Mouse (Mus musculus) layer of hippocampus, postnatal 14 days (tissue): ENCODE measurements around the gene Fcmr. TPM values are rescaled to one million over a fixed set of nuclear protein-coding genes. Genes with fewer than 3 reads are reported as not detected.

Experiments
- DNase-seq, 2 experiments: peaks; one replicate each; pipeline ENCODE4 v3.0.0; 2021 to 2022; ENCODE audit warnings: low spot score in 2 of 2, mixed read lengths in 1 of 2
- long read RNA-seq, 2 experiments: library from polyadenylated mRNA; stranded (forward); transcript quantifications; one replicate each; pipeline ENCODE4 v2.0.0; 2021
- total RNA-seq, 2 experiments: library from RNA; stranded (reverse); gene quantifications; 2 replicates each; pipeline ENCODE4 v1.2.3; 2021

Fcmr gene
- under 1 TPM in 1 of 2 experiments, not detected in 1; 0.46 TPM for total RNA-seq
- long read RNA-seq, experiment 1, result 0 reads
- long read RNA-seq, experiment 2, result 0 reads

DNA sequence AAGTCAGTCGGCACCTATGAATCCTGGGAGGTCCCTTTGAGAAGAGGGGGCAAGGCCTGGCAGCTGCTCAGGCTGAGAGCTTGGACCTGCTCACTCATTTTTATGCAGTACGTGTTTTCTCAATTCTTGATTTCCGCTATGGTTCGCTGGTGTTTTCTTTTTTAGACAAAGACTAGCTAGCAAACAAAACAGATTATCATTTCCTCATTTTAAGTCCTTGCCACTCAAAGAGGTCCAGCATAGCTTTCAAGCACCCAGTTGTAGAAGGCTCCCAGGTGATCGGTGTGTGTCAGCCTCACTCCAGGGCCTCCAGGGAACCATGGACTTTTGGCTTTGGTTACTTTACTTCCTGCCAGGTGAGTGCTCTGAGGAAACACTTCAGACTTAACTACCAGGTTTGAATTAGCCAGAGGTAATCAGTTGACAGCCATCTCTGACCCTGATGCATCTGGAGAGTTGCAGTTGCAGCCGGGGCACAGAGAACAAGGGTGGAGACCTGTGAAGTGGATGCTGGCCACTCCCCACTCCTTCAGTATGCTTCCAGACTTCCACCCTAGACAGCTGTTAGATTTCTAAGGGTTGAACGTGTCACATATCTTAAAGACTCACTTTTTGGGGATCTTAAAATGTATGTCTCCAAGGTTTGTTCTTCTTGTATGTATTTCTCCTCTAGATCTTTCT, at the start of gene Fcmr:
TSS of gene Fcmr (plus strand) at position 129 of the 681 bp plus-strand sequence.
- DNase-seq, result no peak

DNA sequence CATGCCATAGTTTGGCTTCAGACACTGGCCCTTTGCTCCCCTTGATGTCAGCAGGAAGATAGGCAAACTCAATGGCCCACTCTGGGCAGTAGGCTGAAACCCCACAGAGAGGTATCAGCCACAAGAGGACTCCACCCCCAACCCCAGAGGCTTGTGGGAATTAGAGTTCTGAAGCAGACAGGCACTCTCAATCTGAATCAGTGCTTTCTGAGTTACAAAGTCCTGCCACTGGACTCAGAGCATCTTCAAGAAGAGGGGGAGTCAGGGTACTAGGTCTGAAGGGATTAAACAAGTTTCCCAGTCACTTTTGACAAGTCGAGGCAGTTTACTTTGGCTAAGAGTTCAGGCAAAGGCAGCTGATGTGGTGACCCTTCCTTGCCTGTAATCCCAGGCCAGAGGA, 45.7 kb upstream of the Fcmr start:
- no peak for DNase-seq

DNA sequence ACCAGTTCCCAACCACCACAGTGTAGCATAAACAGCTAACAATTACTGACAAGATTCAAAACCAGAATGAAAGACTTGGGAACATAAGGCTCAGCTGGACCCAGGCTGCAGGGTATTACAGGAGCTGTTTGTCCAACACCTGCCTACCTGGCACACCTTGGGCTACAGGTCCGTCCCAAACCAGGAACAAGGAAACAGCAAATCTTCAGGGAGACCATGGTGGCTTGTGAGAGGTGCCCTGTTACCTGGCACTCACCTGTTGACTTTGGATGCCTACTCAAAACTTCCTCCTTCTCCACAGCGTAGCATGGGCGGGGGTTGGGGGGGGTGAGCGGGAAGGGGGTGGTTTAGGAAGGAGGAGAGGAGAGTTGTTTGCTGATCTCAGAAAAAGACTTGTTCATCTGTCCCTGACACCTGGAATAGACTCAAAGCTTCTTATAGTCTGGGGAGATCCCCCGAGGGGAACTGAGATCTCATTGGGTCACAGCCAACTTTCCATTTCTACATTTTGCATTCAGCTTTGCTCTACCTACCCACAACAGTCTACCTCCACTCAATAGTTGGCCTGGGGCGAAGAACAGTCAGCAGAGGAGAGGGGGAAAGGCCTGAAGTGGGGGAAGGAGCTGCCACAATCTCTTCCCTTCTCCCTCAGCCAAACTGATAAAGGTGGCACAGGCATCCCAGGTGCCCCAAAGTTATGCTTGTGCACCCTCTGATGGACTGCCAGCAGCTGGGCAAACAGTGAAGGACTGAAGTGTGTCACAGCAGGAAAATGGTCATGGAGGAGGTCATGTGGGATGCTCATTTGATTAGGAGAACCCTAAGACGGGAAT, 44.9 kb upstream of the Fcmr start:
- no peak for DNase-seq

DNA sequence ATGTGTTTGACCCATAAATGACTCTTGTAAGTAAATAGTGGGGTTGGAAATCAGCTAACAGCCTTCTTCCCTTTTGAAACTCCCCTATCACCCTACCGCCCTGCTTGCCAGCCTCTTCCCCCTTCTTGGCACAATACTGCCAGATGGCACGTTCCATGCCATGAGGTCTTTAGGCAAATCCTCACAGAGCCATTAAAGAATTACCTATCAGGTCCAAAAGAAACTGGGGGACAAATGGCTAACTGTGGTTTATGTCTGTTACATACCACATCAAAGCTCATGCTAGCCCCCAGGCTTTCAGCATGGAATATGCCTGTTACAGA, 44.4 kb upstream of the Fcmr start:
- DNase-seq, result no peak

DNA sequence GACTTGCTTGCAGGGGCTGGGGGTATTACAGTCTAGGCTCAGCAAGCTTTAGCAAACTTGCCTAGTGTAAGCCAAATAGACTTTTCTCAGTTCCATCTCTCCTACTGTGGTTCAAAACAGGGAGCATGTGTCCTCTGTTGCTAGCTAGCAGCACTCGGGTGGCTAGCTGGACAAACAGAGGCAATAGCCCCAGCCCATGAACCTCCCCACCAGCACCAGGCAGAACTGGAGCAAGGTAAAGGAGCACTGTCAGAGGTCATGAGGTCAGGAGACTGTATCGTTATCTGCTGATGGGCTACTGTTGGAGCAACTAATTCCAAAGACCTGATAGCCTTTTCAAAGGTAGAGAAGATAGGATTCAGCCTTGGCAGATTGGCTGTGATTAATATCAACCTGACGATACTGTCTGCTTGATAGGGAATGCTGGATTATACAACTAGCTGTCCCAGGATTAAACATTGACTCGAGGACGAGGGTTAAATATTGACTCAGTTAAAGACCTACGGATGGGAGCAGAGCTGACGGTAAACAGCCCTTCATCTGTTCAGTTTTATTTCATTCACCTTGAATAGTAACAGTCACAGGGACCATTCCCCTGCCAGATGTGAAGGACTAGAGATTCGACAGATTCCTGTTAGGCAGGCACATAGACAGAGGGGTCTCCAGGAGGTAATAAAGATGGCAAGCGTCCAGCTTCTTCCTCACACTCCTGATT, 43.4 kb upstream of the Fcmr start:
- DNase-seq, result no peak

DNA sequence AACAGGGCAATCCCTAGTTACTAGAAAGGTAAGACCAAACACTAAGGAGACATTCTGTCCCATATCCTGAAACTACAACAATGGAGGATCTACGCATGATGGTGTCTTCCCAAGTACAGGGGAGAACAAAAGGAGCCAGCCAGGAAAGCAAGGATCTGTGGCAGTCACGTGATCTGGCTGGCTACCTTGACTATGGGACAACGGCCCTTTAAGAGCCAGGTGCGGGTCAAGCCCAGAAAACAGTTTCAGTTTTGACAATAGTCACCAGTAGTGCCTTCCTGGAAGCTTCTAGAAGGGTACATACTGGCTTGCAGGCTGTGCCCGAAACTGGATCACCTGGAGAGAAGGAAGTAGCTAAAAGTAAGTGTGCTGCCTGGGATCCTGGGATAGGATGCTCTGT, 39.0 kb upstream of the Fcmr start, which contains the start of gene Pigr:
TSS of gene Pigr (plus strand) at position 237 of the 400 bp plus-strand sequence.
- DNase-seq, result no peak

DNA sequence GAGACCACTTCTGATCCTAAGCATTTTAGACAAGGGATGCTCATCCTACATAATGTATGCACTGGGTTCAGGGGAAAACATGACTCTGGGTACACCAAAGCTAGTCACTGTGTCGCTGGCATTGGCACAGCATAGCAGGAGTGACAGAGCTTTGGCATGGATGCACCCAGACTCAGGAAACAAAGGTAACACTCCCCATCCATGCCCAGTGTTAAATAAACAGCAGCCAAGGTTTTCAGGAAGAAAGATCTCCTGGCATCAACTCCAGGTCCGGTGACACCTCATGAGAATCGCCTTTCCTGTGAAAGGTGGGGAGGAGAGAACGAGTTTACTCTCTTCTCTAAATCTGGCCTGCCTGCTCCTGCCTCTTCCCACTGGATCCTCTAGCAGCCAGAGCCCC, 36.8 kb upstream of the Fcmr start:
- DNase-seq, result no peak

DNA sequence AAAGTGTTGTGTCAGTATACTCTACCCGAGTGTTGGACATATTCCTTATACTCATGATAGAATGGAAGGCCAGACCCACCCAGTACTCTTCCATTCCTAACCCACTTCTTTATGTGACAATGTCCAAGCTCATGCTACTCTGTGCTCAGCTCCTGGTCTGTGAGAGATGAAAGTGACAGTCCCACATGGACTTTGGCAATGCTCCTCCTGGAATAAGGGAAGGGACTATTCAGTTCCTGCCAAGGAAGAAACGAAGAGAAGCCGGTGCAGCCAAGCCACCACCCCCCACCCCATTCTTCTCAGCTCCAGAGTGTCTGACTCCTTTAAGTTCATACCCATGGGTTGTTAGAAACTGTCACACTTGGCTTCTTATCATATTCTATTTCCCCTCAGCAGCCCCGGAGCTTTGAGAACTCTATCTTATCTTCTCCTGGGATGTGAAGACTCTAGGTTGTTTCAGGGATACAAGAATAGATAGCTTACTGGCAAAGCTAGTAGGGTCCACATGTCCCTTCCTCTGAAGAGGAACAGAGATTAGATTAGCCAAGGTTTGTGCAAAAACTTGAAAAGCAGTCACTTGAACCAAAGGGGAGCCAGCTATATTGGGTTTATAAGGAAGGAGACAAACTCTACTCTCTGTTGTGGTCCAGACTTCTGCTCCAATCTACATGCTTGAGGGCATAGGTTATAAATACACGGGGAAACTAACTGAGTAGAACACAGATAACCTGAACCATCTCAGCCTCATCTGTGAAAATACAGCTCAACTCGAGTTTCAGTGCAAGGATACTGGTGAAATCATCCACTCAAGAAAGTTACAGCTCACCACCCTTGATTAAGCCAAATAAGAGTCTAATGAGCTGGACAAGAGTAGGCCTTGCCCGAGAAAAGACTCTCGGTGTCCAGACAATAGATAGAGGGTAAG, 35.3 kb upstream of the Fcmr start:
- no peak for DNase-seq

DNA sequence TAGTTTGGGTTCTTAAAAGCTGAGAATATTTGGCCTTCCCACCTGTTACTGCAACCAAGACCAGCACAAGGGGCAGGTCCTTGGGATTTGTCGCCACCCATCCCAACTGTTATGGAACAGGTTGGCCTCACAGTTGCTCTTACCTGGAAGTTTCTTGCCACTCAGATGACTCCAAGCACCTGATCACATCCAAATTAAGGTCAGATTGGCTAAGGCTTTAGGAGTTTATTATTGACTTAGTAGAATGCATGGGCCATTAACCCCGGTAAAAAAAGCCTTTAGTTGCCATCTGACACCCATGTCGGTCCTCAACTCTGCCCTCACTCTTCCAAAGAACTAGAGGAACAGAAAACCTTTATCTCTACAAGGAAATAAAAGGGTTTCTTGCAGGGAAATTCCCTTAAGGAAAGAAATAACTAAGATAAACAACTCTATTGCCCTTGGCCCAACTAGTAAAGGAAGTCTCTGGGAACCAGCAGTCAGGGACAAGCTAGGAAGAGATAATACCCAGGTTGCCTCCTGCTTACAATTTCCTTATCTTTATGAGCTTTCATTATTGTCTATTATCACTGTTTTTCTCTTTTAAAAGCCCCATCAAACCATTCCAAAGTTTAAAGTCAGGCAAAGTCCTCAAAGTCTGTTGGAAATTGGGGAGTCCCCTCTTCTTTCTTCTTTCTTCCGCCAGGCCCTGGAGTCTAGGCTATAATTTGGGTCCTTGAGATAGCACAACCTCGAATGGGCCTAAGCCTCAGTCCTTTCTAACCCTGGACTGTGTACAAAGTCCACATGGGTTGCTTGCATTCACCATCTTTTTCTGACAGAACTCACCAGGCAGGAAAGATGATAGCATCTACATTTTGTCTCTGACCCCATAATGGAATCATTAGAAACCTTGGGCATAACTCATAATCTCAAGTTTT, 33.0 kb upstream of the Fcmr start:
- DNase-seq, result no peak

DNA sequence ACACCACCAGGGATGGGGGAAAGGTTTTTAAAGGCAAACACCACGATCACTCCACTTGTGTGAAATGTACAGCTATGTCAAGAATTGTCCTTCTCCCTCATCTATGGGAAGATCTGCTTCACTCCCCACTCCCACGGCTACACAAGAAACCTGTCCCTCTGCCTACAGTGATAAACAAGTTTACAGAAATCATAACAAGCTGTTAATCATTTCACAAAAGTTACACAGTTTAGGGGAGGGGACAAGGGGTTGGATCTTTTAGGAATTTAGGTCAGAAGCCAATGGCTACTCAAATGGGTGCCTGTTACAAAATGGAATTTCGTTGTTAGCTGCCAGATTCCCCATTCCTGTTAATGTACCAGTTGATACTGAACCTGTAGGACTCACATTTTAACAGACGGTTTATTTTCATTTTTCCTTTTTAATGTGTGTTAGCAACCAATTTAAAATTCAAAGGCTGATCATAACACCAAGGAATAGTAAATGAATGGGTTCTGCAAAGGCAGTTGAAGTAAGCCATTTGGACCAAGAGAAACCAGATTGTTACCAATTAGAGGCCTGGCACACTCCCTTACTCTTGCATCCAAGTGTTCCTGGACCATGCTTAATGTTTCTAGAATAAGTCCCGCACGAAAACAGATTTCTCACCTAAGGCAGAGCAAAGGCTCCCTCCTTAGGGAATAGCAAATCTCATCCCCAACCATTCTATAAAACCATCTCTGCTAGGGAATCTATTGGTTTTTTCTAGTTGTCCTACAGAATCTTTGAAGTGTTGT, 30.1 kb upstream of the Fcmr start:
- DNase-seq, result peak in 1 of 2 experiments; percentile 77

DNA sequence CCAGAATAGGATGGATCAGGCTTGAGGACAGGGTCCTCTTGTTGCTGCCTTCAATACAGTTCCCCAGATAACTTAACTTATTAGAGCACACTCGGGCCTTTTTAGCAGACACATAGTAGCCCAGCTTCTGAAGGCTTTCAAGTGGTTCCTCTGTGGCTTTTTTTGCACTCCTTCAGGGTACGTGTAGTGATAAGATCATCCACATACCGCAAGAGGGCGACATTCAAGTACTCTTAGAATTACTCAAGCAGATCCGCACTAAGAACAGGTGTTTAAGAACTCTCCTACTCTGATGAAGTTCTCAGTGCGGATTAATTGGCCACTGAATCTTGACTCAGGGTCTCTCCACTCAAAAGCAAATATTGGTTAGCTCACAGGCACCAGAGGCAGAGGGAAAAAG, 27.2 kb upstream of the Fcmr start:
- no peak for DNase-seq

DNA sequence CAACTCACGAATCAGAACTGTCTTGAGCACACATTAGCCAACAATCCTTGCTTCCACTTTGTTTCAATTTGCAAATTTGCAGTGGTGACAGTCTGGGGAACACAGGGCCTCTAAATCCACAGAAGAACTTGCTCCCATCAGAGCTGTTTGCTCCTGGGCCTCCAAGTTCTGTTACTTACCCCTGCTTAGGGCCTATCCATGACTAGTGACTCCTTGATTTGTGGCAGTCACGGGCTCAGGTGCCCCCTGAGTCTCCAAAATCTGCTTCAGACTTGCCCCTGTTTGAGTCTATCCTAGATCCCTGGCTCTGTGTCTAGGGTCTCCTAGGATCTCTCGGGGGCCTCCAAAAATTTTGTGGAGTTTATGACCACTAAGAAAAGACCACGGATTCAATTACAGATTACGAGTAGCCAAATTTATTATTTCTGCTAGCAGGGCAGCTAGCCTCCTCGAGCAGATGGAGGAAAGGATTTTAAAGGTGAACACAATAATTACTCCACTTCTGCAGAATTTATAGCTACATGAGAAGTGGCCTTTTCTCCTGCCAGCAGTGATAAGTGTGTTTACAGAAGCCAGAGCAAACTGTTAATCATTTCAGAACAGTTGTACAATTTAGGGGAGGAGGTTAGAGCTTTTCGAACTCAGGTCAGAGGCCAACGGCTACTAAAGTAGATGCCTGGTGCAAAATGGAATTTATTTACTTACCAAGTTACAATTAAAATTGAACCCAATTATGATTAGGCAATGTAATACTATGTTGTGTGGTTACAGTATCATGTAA, 24.7 kb upstream of the Fcmr start:
- DNase-seq, result no peak

DNA sequence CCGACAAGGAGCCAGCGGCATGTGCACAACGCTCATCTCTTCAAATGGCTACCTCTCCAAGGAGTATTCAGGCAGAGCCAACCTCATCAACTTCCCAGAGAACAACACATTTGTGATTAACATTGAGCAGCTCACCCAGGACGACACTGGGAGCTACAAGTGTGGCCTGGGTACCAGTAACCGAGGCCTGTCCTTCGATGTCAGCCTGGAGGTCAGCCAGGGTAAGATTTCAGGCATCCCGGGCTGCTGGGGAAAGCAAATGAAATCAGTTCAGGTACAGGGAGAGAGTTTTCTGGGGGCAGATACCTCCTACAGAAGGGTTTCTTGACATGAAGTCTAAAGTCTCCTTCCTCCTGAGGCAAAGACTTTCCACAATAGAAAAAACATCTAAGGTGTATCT, 23.8 kb upstream of the Fcmr start:
- DNase-seq, result no peak

DNA sequence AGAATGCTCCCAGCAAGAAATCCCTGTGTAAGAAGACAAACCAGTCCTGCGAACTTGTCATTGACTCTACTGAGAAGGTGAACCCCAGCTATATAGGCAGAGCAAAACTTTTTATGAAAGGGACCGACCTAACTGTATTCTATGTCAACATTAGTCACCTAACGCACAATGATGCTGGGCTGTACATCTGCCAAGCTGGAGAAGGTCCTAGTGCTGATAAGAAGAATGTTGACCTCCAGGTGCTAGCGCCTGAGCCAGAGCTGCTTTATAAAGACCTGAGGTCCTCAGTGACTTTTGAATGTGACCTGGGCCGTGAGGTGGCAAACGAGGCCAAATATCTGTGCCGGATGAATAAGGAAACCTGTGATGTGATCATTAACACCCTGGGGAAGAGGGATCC, 21.0 kb upstream of the Fcmr start:
- no peak for DNase-seq

DNA sequence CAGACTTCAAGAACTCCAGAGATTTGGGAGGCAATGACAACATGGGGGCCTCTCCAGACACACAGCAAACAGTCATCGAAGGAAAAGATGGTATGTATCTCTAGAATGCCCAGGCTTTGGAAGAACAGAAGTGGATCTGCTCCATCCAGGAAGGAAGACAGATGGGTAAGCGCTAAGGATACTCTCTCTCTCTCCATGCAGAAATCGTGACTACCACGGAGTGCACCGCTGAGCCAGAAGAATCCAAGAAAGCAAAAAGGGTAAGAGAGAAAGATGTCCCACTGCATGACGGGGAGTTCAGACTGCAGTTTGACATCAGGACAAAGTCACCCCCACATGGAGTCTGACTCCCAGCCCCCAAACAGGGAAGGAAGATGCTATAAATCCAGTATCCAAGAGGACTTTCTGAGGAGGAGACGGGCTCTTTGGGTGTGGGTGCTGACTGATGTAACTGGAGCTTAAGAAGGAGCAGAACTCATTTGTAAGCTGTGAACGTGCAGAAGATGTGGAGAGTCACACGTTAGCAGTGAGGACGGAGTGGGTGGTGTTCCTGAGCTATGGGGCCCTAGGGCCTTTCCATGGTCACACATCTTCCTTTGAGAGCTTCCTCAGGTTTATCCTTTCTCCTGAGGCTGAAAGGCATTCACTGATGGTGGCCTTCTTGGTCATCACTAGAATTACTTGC, 15.8 kb upstream of the Fcmr start:
- DNase-seq, result no peak

DNA sequence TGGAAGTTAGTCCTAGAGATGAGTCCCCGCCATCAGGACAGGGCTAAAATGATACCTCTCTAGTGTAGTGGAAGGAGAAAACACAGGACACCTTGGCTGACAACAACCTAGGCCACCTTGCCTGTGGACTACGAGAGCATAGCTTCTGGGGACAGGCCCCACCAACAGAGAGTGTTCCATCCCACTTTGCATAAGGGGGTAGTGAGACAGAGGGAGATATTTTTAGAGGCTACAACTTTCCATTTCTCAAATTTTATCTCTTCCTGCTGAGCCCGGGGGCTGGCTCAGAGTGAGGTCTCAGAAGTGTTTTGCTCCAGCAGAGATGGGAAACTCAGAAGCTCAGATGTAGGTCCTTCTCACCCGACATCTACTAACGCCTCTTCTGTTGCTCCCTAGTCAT, 15.1 kb upstream of the Fcmr start:
- DNase-seq, result no peak

DNA sequence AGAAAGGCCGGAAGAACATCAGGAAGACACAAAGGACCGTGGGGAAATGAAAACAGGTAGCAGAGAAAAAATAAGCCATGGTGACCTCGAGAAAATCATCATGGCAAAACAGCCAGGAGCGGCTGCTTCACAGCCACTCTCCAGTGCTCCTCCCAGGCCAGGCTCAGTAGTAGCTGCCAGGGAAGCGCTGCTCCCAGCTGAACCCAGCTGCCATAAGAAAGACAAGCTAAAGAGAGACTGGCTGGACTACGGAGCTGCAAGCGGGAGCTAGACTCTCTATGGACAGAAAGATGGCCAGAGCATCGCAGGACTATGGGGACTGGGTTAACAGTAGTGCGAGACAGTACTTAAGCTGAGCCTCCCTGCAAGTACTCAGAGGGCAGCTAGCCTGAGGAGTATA, 10.7 kb upstream of the Fcmr start:
- no peak for DNase-seq

DNA sequence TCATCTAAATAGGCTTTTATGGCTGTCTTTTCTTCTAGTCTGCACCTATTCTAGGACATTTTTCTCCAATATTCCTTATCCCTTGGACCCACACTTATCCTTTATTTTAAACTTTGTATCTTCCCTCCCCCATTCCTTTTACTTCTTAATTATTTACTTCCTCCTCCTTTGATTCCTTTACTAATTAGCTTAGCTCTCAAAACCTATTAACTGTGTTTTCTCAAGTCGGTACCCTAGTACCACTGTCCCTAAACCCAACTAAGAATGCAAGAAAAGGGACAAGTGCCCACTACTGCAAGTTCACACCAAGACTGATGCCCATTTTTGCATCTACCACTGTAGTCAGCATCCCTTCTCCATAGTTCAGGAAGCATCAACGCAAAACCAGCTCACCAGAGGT, 9.7 kb upstream of the Fcmr start:
- no peak for DNase-seq
